Mouse (Mus musculus): ENCODE measurements around the gene Itpa. TPM values are rescaled to one million over a fixed set of nuclear protein-coding genes. Genes with fewer than 3 reads are reported as not detected.

Itpa gene
- 141 and 143 TPM in 2 replicates for polyA plus RNA-seq (2015; fragmentation: Nextera tagmentation; extraction: Ambion mirVana)

GRCm38 (mm10) chr2:130667559-130667958, at the start of gene Itpa:
TSS of gene Itpa (plus strand) at chr2:130667610.
- ATAC-seq (ENCODE audit: low FRiP score), result peak; percentile 58
- H3K4me3 ChIP-seq, result peak within 1 kb of the TSS; percentile 70
- peak within 1 kb of the TSS; percentile 94 for H3K27ac ChIP-seq
- H3K4me2 ChIP-seq, result peak within 1 kb of the TSS; percentile 73
- H3K27me3 ChIP-seq, result no peaks in the 10 kb centered on the region
- H3K9ac ChIP-seq, result peak within 1 kb of the TSS; percentile 82
- H3K9me3 ChIP-seq, result no peaks in the 10 kb centered on the region
- H3K36me3 ChIP-seq, result peaks cover 17% of the 10 kb centered on the region
- H3K4me1 ChIP-seq (replicated peaks), result peaks cover 38% of the 10 kb centered on the region
- WGBS, result under 1% methylated on average over 31 of the region's 31 CpGs

GRCm38 (mm10) chr2:130618972-130619371, 48.4 kb upstream of the Itpa start:
- 97% methylated on average over 7 of the region's 7 CpGs for WGBS
- H3K27me3 ChIP-seq, result no peaks in the 10 kb centered on the region
- H3K9me3 ChIP-seq, result no peaks in the 10 kb centered on the region
- no peak overlapping the region for H3K27ac ChIP-seq
- ATAC-seq (ENCODE audit: low FRiP score), result no peak
- no peaks in the 10 kb centered on the region for H3K4me1 ChIP-seq (replicated peaks)
- peaks cover 52% of the 10 kb centered on the region for H3K36me3 ChIP-seq
- no peak overlapping the region for H3K9ac ChIP-seq
- H3K4me2 ChIP-seq, result no peak overlapping the region
- H3K4me3 ChIP-seq, result no peak overlapping the region

- Histone ChIP-seq H3K4me2 (peak overlapping the region; percentile 87), H3K9ac (no peak overlapping the region), H3K4me1 (replicated peaks) (peaks cover 8% of the 10 kb centered on the region), H3K27ac (no peak overlapping the region), H3K9me3 (no peaks in the 10 kb centered on the region), H3K27me3 (peaks cover under 1% of the 10 kb centered on the region), H3K4me3 (peak overlapping the region; percentile 90), H3K36me3 (peaks cover 23% of the 10 kb centered on the region)
- ATAC-seq (ENCODE audit: low FRiP score), result no peak
- WGBS, result 64% methylated on average over 3 of the region's 3 CpGs
These were observed 39.0 kb upstream of the Itpa start for GRCm38 (mm10) chr2:130628424-130628823.

- peak; percentile 67 for ATAC-seq (ENCODE audit: low FRiP score)
- WGBS, result 3% methylated on average over 37 of the region's 37 CpGs
These were observed 38.2 kb upstream of the Itpa start for GRCm38 (mm10) chr2:130629080-130629838.

GRCm38 (mm10) chr2:130629839-130630203, 37.6 kb upstream of the Itpa start, which contains the start of the genes Fastkd5 and Ubox5:
TSS of gene Fastkd5 (minus strand) at chr2:130630027.
TSS of gene Ubox5 (minus strand) at chr2:130630038.
- peaks cover 25% of the 10 kb centered on the region for H3K36me3 ChIP-seq
- peak within 1 kb of the TSS; percentile 87 for H3K4me2 ChIP-seq
- peak; percentile 86 for ATAC-seq (ENCODE audit: low FRiP score)
- H3K4me1 ChIP-seq (replicated peaks), result peaks cover 22% of the 10 kb centered on the region
- H3K4me3 ChIP-seq, result peak within 1 kb of the TSS; percentile 90
- WGBS, result under 1% methylated on average over 25 of the region's 25 CpGs
- peak within 1 kb of the TSS; percentile 82 for H3K27ac ChIP-seq
- H3K9me3 ChIP-seq, result no peaks in the 10 kb centered on the region
- peak within 1 kb of the TSS; percentile 93 for H3K9ac ChIP-seq
- H3K27me3 ChIP-seq, result peaks cover 14% of the 10 kb centered on the region

More at GRCm38 (mm10) chr2:130629080-130629838, 38.2 kb upstream of the Itpa start:
- no peaks in the 10 kb centered on the region for H3K9me3 ChIP-seq
- H3K4me3 ChIP-seq, result peak overlapping the region; percentile 90
- peaks cover 16% of the 10 kb centered on the region for H3K4me1 ChIP-seq (replicated peaks)
- peak overlapping the region; percentile 87 for H3K4me2 ChIP-seq
- H3K36me3 ChIP-seq, result peaks cover 21% of the 10 kb centered on the region
- peak overlapping the region; percentile 82 for H3K27ac ChIP-seq
- peak overlapping the region; percentile 93 for H3K9ac ChIP-seq
- H3K27me3 ChIP-seq, result peaks cover 8% of the 10 kb centered on the region

GRCm38 (mm10) chr2:130632416-130632815, 35.0 kb upstream of the Itpa start:
- Histone ChIP-seq H3K27me3 (peaks cover 40% of the 10 kb centered on the region), H3K4me1 (replicated peaks) (peaks cover 38% of the 10 kb centered on the region), H3K36me3 (peaks cover 20% of the 10 kb centered on the region), H3K4me2 (no peak overlapping the region), H3K9me3 (no peaks in the 10 kb centered on the region), H3K27ac (no peak overlapping the region), H3K9ac (no peak overlapping the region), H3K4me3 (no peak overlapping the region)
- no peak for ATAC-seq (ENCODE audit: low FRiP score)
- 52% methylated on average over 1 of the region's 1 CpGs for WGBS

GRCm38 (mm10) chr2:130632887-130633675, 34.3 kb upstream of the Itpa start:
- 51% methylated on average over 5 of the region's 5 CpGs for WGBS
- no peak overlapping the region for H3K9ac ChIP-seq
- H3K4me1 ChIP-seq (replicated peaks), result peaks cover 38% of the 10 kb centered on the region
- H3K9me3 ChIP-seq, result no peaks in the 10 kb centered on the region
- no peak overlapping the region for H3K4me3 ChIP-seq
- no peak overlapping the region for H3K4me2 ChIP-seq
- peaks cover 47% of the 10 kb centered on the region for H3K27me3 ChIP-seq
- no peak overlapping the region for H3K27ac ChIP-seq
- no peak for ATAC-seq (ENCODE audit: low FRiP score)
- H3K36me3 ChIP-seq, result peaks cover 16% of the 10 kb centered on the region

GRCm38 (mm10) chr2:130634006-130634738, 33.2 kb upstream of the Itpa start:
- Histone ChIP-seq H3K27ac (no peak overlapping the region), H3K9me3 (no peaks in the 10 kb centered on the region), H3K27me3 (peaks cover 57% of the 10 kb centered on the region), H3K4me3 (peak overlapping the region; percentile 31; the same call in 1 of the 2 replicates), H3K4me2 (peak overlapping the region; percentile 55), H3K4me1 (replicated peaks) (peaks cover 30% of the 10 kb centered on the region), H3K9ac (peak overlapping the region; percentile 66; the same call in 1 of the 2 replicates), H3K36me3 (peaks cover 16% of the 10 kb centered on the region)
- peak; percentile 34; the same call in 1 of the 2 replicates for ATAC-seq (ENCODE audit: low FRiP score)
- WGBS, result 19% methylated on average over 14 of the region's 14 CpGs

GRCm38 (mm10) chr2:130634739-130635411, 32.5 kb upstream of the Itpa start:
- WGBS, result 1% methylated on average over 37 of the region's 38 CpGs
- H3K27me3 ChIP-seq, result peaks cover 63% of the 10 kb centered on the region
- peaks cover 16% of the 10 kb centered on the region for H3K36me3 ChIP-seq
- H3K9ac ChIP-seq, result peak overlapping the region; percentile 66
- H3K4me2 ChIP-seq, result peak overlapping the region; percentile 55
- H3K27ac ChIP-seq, result no peak overlapping the region
- peak overlapping the region; percentile 31 for H3K4me3 ChIP-seq
- H3K9me3 ChIP-seq, result no peaks in the 10 kb centered on the region
- H3K4me1 ChIP-seq (replicated peaks), result peaks cover 29% of the 10 kb centered on the region
- ATAC-seq (ENCODE audit: low FRiP score), result peak; percentile 9; the same call in 1 of the 2 replicates

- H3K27ac ChIP-seq, result no peak overlapping the region
- peak overlapping the region; percentile 66; the same call in 1 of the 2 replicates for H3K9ac ChIP-seq
- peaks cover 30% of the 10 kb centered on the region for H3K4me1 ChIP-seq (replicated peaks)
- no peaks in the 10 kb centered on the region for H3K9me3 ChIP-seq
- peaks cover 16% of the 10 kb centered on the region for H3K36me3 ChIP-seq
- H3K4me3 ChIP-seq, result peak overlapping the region; percentile 3; the same call in 1 of the 2 replicates
- WGBS, result 19% methylated on average over 21 of the region's 21 CpGs
- peaks cover 71% of the 10 kb centered on the region for H3K27me3 ChIP-seq
- peak overlapping the region; percentile 55; the same call in 1 of the 2 replicates for H3K4me2 ChIP-seq
- ATAC-seq (ENCODE audit: low FRiP score), result no peak
These were observed 31.6 kb upstream of the Itpa start for GRCm38 (mm10) chr2:130635847-130636246.

GRCm38 (mm10) chr2:130638101-130638611, 29.3 kb upstream of the Itpa start:
- ATAC-seq (ENCODE audit: low FRiP score), result no peak
- no peak overlapping the region for H3K4me2 ChIP-seq
- no peak overlapping the region for H3K27ac ChIP-seq
- H3K4me3 ChIP-seq, result no peak overlapping the region
- H3K27me3 ChIP-seq, result peaks cover 77% of the 10 kb centered on the region
- no peak overlapping the region for H3K9ac ChIP-seq
- WGBS, result 34% methylated on average over 16 of the region's 16 CpGs
- H3K4me1 ChIP-seq (replicated peaks), result peaks cover 48% of the 10 kb centered on the region
- H3K9me3 ChIP-seq, result no peaks in the 10 kb centered on the region
- H3K36me3 ChIP-seq, result peaks cover 16% of the 10 kb centered on the region
